Mouse (Mus musculus) liver, embryonic 14.5 days (tissue): ENCODE data around the gene Rbm15.

Experiments used
- CTCF ChIP-seq: IDR thresholded peaks from 2 replicates; pipeline ENCODE4 v1.5.1; 2016; ENCODE audit warnings: antibody characterized with exemption, low read depth, control low read depth
- EP300 ChIP-seq: IDR thresholded peaks from 2 replicates; pipeline ENCODE4 v1.6.1; 2016; ENCODE audit warnings: antibody characterized with exemption, low read depth

DNA sequence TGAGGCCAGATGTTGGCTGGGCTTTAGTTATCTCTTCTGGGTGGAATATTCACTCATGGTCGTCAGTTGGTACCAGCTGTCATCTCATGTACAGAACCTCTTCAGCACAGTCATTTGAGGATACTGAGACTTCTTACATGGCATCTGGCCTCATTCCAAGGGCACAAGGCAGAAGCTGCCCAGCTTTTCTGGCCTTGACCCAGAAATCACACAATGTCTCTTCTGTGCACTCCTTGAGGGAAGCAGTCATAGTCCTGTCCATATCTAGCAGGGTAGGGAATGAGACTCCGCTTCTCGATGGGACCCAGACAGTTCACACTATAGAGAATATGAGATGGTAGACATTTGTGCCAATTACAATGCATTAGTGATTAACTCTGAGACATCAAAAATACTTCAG is 15.5 kb upstream of the Rbm15 start:
- TF ChIP-seq CTCF (no peak), EP300 (no peak)
